Mouse (Mus musculus) v-Abl transformed pro-B cells (cell line): Measurements from ENCODE around the gene Notum.

ENCODE experiments used
- in situ Hi-C, 2 experiments: fragments of 400-800 bp; cut with MboI; formaldehyde crosslinking; loops; one replicate each; pipeline ENCODE4 v1.15.1; 2025; ENCODE audit not compliant: unreplicated experiment in 2 of 2

Gene Notum

GRCm38 (mm10) chr11:120623961-120624679 is 36.9 kb downstream of the Notum start:
- in situ Hi-C loops: loop anchor here (5.0 to 25.0 kb wide), 4 partner anchors 58 to 163 kb away; partner anchors contain the start of genes Cenpx (in 2 of the 2), Lrrc45 (in 2 of the 2), Dus1l (in 1 of the 2) and Gps1 (in 1 of the 2)

DNA sequence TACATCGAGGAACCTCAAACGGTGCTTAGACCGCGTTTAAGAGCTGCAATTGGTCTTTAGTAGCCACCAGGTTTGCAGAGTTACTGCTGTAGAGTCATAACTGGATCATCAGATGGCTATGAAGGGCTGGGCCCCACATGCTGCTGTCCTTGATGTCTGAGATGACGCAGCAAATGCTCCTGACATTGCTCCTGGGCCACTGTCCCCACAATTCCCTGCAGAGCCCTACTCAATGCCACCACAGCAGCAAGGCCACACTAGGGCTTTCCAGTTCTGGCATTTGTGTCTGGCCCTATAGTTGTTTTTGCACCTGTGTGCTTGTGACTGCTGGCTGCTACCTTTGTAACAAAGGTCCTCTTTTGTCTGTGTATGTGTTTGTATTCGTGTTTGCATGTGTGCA is 38.2 kb downstream of the Notum start:
- in situ Hi-C loops: loop anchor here (5.0 to 25.0 kb wide), 4 partner anchors 59 to 164 kb away; partner anchors contain the start of genes Cenpx (in 2 of the 2), Lrrc45 (in 2 of the 2), Dus1l (in 1 of the 2) and Gps1 (in 1 of the 2)

DNA sequence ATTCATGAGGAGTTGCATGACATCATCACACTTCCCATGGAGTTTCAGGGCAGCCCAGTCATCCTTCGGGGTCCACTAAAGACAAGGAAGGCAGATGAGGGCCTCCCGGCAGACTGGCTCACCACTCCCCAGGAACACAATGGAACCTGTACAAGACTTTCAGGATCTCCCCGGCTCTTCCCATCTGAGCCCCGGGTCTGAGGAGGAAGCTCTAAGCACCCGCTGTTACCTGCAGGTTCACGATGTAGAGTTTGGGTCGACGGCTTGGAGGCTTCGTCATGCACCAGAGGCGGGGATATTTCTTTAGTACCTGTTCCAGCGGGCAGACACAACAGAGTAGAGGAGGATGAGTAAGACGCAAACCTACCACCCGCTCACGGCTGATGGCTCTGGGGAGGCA is 40.8 kb downstream of the Notum start:
- in situ Hi-C loops: loop anchor here (5.0 to 25.0 kb wide), 4 partner anchors 62 to 167 kb away; partner anchors contain the start of genes Cenpx (in 2 of the 2), Lrrc45 (in 2 of the 2), Dus1l (in 1 of the 2) and Gps1 (in 1 of the 2)

DNA sequence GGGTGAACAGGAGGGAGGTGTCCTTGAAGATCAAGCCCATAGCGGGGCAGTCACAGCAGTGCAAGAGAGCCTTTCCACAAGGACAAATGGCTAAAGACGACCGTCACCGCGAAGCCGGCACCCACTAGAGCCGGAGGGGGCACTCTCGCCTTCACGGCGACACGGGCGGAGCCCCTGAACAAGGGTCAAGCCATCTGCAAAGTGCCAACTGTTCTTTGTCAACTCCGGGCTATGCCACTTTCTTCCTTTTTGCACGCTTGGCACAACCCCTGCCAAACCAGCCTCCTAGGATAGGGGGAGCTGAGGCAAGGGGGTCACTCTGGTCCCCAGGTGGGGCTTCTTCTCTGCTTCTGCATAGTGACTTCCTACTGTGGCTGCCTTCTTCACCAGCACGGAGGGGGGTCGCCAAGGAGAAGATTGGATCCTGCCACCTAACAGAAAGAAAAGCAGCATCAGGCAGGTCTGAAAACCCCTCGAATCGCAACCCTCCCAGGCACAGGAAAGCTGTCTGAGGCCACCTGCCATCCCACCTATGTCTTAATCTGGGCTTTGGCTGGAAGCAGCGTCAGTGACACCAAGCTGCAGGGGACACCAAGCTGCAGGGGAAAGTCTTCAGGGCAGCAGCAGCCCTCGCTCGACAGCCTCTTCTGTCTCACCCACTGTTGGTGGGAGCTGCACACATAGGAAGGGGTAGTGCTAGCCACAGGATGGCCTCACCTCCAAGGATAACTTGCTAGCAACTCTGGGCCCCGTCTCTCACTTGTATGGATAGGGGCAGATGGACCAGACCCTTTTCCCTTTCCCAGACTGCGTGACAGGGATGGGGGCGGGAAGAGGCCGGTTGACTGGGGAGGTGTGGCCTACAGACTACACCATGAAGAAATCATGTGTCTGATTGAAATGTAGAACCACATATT is 42.1 kb downstream of the Notum start:
- in situ Hi-C loops: loop anchor here (5.0 to 25.0 kb wide), 4 partner anchors 37 to 168 kb away; partner anchors contain the start of genes Arhgdia (in 1 of the 2), Dus1l (in 1 of the 2), Gps1 (in 1 of the 2) and Rfng (in 1 of the 2)

DNA sequence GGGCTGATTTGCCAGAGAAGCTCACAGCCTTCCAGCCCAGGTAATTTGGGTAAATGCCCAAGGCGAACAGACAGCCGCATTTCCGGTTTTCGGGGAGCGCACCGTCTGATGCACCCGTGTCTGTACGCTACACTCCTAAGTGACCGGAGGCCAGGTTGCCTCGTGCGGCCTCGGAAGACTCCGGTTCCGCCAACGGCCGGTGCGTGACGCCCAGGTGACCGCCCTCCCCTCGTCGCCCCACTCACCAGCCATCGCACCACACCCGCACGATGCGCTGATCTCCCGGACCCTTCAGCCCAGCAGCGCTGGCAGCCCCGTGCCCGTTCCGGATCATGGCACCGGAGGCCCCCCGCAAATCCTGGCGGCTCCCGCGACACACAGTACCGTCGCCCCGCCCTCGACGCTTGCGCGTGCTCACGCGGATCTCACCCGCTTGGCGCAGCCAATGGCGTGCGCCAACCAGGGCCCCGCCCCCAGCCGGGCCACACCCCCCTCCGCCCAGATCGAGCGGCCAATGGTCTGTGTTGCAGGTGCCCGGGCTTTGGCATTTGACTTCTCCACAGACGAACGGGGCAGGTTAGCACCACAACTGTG is 43.4 kb downstream of the Notum start, which contains the start of gene Pcyt2:
Pcyt2 (minus strand) TSS at position 418 of the 594 bp plus-strand sequence.
- in situ Hi-C loops: loop anchor here (5.0 to 25.0 kb wide), 4 partner anchors 35 to 170 kb away; partner anchors contain the start of genes Arhgdia (in 1 of the 2), Dus1l (in 1 of the 2), Gps1 (in 1 of the 2) and Rfng (in 1 of the 2)

GRCm38 (mm10) chr11:120616617-120617294 is 44.2 kb downstream of the Notum start:
- in situ Hi-C loops: loop anchor here (5.0 to 25.0 kb wide), 4 partner anchors 34 to 171 kb away; partner anchors contain the start of genes Arhgdia (in 1 of the 2), Dus1l (in 1 of the 2), Gps1 (in 1 of the 2) and Rfng (in 1 of the 2)

GRCm38 (mm10) chr11:120615606-120616203 is 45.3 kb downstream of the Notum start:
- in situ Hi-C loops: loop anchor here (5.0 to 25.0 kb wide), 4 partner anchors 33 to 172 kb away; partner anchors contain the start of genes Arhgdia (in 1 of the 2), Dus1l (in 1 of the 2), Gps1 (in 1 of the 2) and Rfng (in 1 of the 2)

- in situ Hi-C loops: loop anchor here (5.0 to 25.0 kb wide), 4 partner anchors 33 to 172 kb away; partner anchors contain the start of genes Arhgdia (in 1 of the 2), Dus1l (in 1 of the 2), Gps1 (in 1 of the 2) and Rfng (in 1 of the 2)
Observed at GRCm38 (mm10) chr11:120615167-120615566, 45.8 kb downstream of the Notum start.

- in situ Hi-C loops: loop anchor here in 1 of 2 experiments (25.0 kb wide), 1 partner anchor 173 kb away; the partner anchor contains the start of genes Dus1l, Gps1 and Rfng
Observed at GRCm38 (mm10) chr11:120613976-120614375, 47.0 kb downstream of the Notum start.

DNA sequence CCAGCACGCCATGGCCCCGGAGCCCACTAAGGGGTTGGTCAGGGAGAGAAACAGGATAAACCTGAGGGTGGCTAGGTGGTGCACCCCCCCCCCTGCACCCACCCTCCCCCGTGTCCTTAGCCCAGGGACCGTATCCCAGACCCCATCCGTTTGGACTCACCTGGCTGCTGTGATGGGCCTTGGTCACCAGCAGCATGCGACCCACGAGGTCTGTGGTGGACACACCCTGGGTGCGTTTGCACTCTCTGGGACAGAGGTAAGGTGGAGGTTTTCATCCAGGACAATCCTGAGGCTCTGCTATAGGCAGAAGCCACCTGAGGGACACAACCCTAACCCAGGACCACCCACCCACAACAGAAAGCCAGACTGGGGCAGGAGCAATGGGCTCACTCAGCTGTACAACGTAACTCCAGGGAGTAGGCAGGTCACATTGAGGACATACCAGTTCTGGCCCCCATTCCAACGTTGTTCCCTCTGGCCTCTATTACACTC is 47.4 kb downstream of the Notum start:
- in situ Hi-C loops: loop anchor here in 1 of 2 experiments (25.0 kb wide), 1 partner anchor 174 kb away; the partner anchor contains the start of genes Dus1l, Gps1 and Rfng

DNA sequence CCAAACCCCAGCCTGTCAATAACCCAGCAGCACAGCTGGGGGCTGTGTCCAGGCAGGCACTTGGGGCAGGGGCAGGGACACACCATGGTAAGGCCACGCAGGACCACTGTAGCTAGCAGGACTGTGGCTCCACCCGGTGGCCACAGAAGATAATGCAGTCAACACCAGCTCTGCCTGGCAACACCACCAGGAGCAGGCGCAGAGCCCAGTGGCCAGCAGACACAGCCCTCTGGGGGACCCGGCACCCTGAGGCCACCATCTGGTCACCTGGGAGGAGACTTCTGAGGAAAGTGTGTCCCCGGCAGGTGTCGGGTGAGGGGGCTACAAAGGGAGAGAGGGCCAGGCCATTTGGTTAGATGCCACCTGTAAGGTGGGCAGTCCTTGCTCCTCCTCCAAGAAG is 48.2 kb downstream of the Notum start:
- in situ Hi-C loops: loop anchor here in 1 of 2 experiments (25.0 kb wide), 1 partner anchor 175 kb away; the partner anchor contains the start of genes Dus1l, Gps1 and Rfng

- in situ Hi-C loops: loop anchor here in 1 of 2 experiments (25.0 kb wide), 1 partner anchor 177 kb away; the partner anchor contains the start of genes Dus1l, Gps1 and Rfng
Observed at GRCm38 (mm10) chr11:120610477-120611046, 50.4 kb downstream of the Notum start.

DNA sequence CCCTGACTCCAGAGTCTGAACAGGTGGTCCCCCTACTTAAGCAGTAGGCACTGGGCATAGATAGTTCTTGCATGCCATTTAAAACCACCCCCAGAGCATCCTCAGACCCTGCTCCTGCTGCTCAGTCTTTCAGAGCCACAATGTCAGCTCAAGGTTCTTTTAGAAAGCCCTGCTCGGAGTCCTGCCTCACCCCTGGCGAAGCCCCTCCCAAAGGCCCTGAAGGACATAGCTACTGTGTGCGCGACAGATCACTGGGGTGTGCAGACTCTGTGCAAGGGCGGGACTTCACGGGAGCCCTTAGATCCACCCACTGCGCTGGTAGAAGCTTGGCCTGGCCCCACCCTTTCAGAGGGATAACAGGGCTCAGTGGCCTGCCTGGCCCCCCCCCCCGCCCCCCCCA is 51.7 kb downstream of the Notum start:
- in situ Hi-C loops: loop anchor here in 1 of 2 experiments (25.0 kb wide), 1 partner anchor 178 kb away; the partner anchor contains the start of genes Dus1l, Gps1 and Rfng

DNA sequence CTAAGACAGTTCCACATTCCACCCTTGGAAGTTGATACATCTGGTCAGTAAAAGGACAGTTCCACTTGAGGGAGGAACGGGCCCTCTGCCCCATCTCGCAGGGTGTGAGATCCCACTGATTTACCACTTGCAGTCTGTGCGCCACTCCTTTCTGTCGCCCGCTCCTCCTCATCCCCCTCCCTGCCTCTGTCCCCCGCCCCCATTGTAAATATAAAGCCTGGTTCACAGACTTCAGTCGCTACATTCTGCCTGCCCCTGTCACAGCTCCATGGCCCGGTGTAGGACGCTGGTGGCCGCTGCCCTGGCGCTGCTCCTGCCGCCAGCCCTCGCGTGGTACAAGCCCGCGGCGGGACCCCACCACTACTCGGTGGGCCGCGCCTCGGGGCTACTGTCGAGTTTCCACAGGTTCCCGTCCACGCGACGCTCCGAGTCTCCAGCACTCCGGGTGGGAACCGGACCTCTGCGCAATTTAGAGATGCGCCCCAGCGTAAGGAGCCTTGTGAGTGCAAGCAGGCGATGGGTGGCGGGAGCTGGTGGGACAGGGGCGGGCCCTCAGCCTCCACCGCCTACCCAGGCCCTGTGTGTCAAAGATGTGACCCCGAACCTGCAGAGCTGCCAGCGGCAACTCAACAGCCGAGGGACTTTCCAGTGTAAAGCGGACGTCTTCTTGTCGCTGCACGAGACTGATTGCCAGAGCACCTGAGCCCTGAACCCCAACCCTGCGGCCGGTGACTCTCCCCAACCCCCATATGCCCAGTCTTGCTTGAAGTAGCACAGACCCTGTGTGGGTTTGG is 52.5 kb downstream of the Notum start, which contains the start of gene Npb:
Npb (plus strand) TSS at position 237 of the 794 bp plus-strand sequence.
- in situ Hi-C loops: loop anchor here in 1 of 2 experiments (25.0 kb wide), 1 partner anchor 179 kb away; the partner anchor contains the start of genes Dus1l, Gps1 and Rfng

DNA sequence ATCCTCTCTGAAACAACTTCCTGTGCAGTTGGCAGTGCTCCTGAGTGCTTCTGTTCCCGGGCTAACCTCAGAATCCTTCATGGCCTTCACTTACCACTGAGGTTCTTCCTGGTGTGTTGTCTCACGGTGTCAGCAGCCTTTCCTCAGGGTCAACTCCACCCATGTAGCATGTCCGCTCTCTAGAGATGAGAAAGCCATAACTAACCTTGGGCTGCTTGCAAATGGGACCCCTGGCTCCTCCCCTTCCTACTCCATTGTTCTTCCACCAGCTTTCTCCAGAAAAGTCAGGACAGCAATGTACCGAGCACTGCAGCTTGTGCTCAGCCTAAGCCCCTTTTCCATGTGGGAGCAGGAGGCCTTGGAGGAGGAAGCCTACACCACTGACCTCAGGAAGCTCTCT is 54.2 kb downstream of the Notum start:
- in situ Hi-C loops: loop anchor here in 1 of 2 experiments (25.0 kb wide), 1 partner anchor 181 kb away; the partner anchor contains the start of genes Dus1l, Gps1 and Rfng

- in situ Hi-C loops: loop anchor here in 1 of 2 experiments (25.0 kb wide), 1 partner anchor 182 kb away; the partner anchor contains the start of genes Dus1l, Gps1 and Rfng
Observed at GRCm38 (mm10) chr11:120605667-120606066, 55.3 kb downstream of the Notum start.
